Mouse (Mus musculus): ENCODE results near the gene Dqx1.
A peak's percentile ranks its signal among the peaks of the same experiment; 100 is the strongest.

Dqx1 gene

DNA sequence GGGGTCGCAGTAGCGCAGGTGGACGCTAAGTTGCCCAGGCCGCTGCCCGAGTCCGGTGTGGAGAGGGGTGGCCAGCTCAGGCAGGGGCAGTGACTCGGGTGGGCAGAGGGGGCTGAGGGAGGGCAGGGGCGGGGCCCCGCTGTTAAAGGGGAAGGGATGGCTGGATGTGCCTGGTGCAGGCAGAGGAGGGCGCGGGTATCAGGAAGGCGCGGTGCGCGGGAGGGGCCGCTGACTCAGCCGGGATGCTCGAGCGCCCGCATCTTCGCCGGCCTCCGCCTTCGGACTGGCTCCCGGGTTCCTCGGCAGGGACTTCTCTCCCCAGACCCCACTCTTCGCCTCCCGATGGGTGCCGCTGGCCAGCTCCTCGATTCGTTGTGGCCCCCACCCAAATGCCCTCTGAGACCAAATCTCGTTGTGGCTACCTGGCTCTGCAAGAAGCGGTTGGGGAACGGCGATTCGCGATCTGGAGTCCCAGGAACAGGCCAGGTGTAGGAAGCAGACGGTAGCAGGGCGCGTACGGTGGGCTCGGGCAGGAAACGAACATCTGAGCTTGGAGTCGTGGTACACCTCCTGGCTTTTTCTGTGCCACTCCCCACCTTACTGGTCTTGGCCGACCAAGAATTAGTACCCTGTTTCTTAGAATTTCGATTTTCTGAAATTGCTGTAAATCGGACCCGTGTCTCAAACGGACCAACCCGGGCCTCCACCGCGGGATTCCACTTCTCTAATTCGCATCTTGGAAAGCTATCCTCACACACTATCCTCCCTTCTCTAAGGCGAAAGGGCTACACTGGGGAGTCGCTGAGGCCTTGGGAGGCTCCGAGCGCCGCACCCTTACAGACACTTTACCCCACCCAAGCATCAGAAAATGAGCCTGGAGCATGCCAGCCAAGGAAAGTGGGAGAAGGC is 12.9 kb downstream of the Dqx1 start:
- no peak for DNase-seq (ENCODE audit: low spot score in 2 of 2)

DNA sequence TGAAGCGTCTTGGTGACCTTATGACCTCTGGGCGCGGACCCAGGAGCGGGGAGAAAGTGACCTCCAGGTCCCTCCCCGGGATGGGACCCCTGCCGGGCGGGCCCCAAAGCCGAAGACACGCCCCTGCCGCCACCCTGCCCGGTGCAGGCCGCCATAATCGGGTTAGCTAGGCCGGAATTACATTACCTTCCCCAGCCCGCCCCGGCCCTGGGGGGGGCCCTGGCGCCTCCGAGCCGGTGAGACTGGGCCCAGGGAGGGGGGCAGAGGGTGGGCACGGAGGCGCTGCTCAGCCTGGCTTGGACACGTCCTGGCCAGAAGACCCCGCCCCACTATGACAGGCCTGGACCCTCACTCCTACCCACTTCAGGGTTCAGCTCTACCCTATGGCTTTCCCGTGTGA is 13.6 kb downstream of the Dqx1 start:
- DNase-seq (ENCODE audit: low spot score in 2 of 2): no peak

DNA sequence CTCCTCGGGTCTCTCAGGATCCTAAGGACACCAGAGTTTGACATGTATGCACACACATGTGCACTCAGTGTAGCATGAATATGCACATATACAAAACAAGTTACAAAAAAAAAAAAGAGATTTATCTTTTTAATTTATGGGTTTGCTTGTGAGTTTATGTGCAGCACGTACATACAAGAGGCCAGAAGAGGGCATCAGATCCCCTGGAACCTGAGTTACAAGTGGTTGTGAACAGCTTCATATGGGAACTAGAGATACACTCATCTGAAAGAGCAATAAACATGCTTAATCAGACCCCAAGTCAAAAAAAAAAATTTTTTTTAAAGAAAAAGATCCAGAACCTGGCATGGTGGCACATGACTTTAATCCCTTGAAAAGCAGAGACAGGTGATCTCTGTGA is 17.3 kb downstream of the Dqx1 start:
- DNase-seq (ENCODE audit: low spot score in 2 of 2): no peak

DNA sequence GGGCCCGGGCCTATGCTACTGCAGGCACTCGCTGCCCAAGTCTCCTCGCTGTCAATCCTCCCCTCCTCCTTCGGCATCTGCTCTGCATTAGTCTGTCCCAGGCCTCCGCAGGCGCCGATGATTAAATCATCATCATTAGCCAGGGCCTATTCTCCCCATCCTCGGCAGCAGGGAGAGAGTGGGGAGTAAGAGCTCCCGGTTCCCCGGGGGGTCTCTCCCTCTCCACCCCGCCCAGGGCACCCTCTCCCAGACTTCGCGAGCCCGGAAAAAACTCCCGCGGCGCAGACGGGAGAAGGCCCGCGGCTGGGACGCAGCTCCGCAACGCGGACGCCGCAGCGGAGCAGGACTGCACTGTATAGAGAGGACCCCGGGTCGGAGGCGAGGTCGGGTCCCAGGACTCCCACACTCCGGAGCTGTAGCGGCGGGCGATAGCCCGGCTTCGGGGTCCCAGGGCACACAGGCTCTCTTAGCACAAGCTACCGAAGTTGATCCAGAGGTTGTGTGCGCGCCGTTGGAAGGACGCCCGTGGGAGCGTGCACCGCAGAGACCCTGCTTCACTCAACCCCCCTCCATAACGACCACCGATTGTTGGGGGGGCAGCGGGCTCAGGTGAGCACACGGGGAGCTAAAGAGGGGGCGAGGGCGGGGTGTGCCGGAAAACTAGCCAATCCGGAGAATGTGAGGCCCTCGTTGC is 20.1 kb downstream of the Dqx1 start, which contains the start of gene Pcgf1:
Pcgf1 (plus strand) TSS at position 240 of the 694 bp plus-strand sequence.
- peak in 1 of 2 experiments; percentile 53 for DNase-seq (ENCODE audit: low spot score in 2 of 2)

DNA sequence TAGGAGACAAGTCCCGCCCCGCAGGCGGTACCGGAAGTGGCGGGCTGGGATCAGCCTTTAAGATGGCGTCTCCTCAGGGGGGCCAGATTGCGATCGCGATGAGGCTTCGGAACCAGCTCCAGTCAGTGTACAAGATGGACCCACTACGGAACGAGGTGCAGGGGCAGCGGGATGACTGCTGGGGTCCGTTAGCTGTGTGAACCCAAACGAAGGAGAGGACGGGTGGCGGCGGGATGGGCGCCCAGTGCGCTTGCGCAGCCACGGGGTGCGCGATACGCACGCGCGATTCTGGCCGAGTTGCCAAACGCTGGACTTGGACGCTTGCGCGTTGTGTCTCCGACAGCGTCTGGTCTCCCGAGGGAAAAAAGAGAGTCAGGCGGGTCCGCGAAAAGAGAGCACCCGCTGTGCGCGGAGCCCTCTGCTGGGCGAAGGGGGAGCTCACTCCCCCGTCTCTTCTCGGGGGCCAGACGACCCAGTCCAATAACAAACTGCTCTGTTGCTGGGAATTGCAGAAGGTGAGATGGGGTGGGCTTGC is 20.7 kb downstream of the Dqx1 start:
- peak; percentile 96 to 99 for DNase-seq (ENCODE audit: low spot score in 2 of 2)

DNA sequence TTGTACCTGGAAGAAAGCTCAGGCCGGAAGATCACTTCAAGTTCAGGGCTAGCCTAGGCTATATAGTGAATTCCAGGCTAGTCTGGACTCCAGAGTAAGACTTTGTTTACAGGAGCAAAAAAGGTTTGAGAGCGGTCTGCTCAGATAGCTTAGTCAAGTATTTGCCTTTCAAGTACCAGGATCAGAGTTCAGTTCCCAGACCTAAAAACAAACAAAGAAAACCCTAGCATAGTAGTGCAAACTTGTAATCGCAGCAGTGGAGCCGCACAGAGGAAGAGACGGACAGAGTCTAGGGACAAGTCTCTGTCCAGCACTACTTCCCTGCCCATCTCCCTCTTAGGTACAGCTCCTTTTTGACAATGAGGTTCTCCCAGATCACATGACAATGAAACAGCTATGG is 22.6 kb downstream of the Dqx1 start:
- DNase-seq (ENCODE audit: low spot score in 2 of 2): no peak

DNA sequence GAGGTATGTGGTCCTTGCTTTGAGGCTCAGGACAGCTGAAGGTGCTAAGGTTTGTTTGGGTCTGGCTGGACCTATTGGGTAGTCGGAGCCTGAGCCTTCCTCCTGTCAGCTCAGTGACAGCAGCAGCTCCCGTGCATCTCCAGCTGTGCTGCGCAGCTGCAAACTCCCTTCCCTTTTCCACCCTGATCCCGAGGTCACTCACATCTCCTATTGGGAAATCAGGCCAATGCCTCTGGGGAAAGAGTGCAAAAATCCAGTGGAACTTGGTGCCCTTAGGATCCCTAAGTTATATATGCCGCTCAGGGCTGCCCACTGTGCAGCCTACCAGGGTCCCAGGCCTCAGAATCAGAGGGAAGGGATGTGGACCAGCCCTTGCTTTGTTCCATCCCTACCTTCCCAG is 25.9 kb downstream of the Dqx1 start:
- no peak for DNase-seq (ENCODE audit: low spot score in 2 of 2)

DNA sequence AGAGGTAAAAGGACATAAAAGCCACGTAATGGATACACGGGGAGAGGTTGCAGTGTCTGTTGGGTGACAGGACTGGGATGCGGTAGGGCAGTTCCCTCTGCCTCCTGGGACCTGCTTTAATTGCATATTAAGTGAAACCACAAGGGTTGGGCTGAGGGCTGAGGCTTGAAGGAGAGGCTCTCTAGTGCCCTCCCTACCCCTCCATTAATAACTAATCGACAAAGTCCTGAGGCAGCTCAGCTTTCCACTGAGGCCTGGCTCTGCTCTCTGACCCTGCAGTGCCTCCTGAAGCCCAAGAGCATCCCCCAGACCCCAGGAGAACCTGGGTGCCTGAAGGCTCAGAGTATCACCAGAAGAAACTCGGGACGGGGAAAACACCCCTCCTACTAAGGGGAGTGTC is 26.8 kb downstream of the Dqx1 start:
- DNase-seq (ENCODE audit: low spot score in 2 of 2): no peak

DNA sequence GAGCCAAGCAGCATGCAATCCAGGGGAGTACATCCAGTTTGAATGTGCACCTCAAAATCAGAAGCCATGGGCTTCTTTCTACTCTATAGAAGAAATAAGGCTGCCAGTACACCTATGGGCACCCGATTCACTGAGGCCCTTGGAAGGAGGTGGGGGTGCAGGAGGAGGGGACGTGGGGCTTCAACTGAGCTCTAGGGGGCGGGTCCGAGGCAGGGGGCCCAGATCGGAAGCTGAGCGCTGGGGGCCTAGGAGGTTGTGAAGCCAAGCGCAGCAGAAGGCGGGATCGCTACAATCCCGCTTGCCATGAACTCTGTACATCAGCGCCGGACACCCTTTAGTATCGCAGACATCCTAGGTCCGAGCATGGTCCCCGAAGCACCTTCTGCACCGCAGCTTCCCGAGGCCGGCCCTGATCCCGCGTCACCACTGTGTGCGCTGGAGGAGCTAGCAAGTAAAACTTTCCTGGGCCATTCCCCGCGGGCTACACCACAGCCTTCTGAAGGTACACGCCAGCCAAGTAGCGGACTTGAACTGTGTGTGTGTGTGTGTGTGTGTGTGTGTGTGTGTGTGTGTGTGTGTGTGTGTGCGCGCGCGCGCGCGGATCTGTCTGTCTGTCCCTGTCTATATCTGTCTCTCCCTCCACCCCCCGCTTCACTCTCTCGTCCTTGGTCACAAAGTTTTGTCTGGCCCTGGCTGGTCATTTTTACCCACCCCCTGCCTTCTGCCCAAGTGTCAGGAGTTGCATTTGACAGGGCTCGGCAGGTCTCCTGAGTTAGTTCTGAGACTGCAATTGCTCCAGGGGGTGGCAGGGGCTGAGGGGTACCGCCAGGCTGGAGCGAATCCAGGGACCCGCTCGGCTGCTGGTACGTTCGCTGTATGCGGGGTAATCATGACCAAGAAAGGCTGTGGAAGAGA is 28.7 kb downstream of the Dqx1 start, which contains the start of gene Lbx2:
Lbx2 (plus strand) TSS at position 247 of the 915 bp plus-strand sequence.
- no peak for DNase-seq (ENCODE audit: low spot score in 2 of 2)

DNA sequence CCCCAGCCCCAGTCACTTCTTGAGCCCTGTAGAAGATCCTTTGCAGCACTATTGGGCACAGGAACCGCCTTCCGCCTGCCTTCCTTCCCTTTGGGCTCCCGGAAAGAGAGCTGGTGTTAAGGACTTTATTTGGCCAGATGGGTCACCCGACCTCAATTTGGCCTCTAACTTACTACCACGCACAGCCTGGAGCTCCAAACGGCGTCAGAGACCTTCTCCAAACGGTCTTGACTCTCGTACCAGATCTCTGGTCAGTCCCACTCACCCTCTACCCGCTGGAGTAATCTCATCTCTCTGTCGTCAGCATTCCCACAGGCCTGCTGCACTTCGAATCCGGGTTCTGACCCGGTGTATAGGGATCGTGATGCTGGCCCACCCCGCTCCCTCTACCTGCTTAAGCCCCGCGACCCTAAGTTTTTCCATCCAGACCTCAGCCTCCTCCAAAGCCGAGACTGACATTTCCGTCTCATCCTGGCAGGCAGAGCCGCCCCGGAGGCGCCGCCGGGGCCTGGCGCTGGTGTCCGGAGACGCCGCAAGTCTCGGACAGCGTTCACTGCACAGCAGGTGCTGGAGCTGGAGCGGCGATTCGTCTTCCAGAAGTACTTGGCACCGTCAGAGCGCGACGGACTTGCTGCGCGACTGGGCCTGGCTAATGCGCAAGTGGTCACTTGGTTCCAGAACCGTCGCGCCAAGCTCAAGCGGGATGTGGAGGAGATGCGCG is 29.7 kb downstream of the Dqx1 start:
- DNase-seq (ENCODE audit: low spot score in 2 of 2): no peak

DNA sequence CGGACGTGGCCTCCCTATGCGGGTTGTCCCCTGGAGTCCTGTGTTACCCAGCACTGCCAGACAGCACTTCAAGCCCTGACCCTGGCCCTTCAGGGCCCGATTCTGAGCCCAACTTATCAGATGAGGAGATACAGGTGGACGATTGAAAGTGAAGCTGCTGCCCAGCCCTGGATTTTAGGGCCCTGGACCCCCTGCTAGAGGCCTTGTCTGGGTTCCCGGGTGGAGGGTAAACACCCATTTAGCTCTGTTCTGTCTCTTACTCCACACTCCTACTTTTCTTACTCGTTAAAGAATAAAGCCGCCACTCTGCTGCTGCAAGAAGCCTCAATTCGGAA is 30.2 kb downstream of the Dqx1 start:
- no peak for DNase-seq (ENCODE audit: low spot score in 2 of 2)

DNA sequence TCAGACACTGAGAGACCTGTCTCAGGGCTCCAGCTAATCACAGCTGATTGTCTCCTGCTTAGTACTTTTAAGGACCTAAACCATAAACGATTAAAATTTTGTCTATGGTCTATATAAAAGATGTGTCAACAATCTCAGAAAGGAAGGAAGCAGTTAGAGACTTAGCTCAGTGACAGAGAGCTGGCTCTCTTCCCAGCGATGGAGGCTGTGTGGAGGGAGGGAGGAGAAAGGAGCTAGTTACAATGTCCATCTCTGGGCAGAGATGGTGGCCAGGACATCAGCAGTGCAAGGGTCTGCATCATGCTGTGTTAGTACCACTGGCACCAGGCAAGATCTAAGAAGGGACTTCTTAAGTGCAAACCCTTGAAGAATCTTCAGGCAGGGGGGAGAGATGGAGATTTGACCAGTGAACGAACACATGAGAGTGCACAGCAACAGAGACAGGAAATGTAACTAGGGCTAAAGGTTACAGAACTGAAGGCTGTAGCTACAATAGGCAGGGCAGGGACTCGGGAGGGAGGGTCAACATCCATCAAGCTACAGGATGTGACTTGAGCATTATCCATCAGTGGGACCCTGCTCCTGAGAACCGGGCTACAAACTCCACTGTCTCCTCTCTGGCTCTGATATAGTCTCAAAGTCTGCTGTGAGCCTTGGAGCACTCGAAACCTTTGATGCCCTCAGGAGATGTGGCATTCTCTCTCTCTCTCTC is 34.9 kb downstream of the Dqx1 start:
- DNase-seq (ENCODE audit: low spot score in 2 of 2): no peak

DNA sequence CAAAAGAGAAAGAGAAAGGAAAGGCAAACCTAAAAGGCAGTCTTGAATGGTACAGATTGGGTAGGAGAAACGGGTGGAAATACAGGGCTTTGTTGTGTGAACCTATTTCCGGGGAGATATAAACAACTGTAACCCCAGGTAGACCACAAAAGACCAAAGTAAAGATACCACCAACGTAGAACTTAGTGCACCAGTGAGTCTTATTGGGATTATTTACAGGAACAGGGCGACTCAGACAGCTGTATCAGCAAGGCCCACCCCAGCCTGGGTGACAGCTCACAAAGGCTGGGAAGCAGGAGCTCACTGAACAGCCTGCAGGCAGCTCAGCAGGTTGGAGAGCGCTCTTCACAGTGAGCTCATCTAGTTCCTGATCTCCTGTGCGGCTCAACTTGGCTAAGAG is 38.3 kb downstream of the Dqx1 start:
- DNase-seq (ENCODE audit: low spot score in 2 of 2): no peak

DNA sequence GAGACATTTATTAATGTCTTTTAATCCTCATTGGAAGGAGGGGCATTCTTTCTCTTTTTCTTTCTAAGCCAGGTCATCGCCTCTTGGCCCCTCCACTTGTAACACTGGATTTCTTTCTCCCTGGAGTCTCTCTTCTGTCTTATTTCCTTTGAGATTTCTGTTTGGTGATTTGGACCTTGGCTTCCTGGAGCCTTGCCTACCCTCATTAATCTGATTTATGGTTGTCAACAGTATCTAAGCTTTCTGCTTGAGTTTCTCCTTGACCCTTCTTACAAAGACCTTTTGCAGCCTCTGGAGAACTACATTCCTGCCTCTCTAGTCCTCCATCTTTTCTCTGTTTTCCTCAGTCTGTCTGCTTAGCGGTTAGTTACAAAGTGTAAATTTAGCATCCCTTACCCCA is 40.8 kb downstream of the Dqx1 start:
- DNase-seq (ENCODE audit: low spot score in 2 of 2): no peak

DNA sequence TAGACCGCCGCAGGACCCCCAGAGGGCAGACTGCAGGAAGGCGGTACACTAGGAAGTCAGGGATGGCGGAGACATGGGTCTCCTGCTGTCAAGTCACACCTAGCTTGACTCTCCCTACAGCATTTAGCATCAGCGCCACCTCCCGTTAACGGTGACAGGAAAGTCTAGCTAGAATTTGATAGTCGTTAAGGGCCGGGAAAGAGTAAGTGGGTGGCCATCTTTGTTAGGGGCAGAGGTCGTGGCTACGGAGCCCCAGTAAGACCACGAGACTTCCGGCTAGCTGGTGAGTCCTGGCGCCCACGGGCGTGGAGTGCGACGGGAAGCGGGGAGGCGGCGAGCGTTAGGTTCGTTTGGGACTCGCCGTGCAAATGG is 43.7 kb downstream of the Dqx1 start, which contains the start of the genes Ccdc142 and Gm42688:
Ccdc142 (plus strand) TSS at position 286 of the 372 bp plus-strand sequence.
Gm42688 (plus strand) TSS at position 302 of the 372 bp plus-strand sequence.
- DNase-seq (ENCODE audit: low spot score in 2 of 2): peak; percentile 81 to 83

DNA sequence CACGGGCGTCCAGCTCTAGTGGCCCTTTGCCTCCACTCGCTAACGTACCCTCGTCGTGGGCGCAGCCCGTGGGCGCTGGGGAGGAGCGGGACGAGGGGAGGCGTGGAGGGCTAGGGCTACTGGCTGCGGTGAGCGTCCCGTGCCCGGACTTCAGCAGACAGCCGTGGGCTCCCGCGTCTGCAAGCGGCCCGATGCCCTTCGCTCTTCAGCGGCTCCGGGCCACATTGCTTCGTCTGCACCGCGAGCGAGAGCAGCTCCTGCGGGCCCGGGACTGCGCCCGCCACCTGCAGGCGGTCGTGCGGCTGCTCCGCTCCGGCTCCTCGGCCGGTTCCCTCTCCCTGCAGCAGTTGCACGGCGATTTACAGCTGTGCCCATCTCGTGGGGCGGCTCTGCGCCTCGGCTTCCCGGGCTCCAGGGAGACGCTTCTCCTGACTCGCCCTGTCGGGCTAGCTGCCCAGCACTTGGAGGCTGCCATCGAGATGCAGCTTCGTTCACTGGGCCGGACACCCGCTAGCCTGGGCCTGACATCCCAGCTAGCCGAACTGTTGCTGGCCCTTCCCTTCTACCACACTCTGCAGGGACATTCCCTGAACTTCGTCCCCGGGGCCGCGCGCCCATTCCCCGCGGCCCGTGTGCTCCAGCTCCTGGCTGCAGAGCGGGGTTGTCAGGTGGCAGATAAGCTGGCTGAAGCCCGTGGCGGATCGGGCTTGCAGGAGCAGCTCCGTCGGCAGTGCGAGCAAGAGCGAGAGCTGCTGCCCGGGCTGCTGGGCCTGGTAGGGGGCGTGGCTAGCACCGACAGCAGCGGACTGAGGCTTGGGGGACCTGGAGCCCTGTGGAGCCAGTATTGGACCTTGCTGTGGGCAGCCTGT is 44.3 kb downstream of the Dqx1 start:
- peak in 1 of 2 experiments; percentile 60 for DNase-seq (ENCODE audit: low spot score in 2 of 2)

DNA sequence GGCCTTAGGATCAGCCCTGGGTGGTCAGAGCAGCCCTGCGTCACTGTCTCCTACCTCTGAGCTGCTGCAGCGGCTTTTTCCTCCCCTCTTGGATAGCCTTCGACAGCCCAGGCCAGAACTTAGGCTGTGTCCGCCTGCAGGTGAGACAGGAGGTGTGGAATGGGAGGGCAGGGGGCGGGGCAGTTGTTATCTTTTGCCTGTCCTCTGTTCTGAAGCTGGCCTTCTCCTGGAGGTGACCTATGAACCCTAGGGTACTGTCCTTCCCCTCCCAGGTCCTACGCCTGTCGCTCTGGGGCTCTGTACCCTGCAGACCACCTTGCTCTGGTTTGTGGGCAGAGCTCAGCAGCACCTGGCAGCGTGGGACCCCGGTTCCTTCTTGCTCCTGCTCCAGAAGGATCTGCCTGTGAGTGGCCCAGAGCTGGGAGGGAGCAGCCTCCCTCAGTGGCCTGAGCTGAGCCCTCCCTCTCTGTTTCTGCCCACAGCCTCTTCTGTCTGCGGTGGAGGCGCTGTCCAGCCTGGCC is 45.5 kb downstream of the Dqx1 start:
- DNase-seq (ENCODE audit: low spot score in 2 of 2): no peak

DNA sequence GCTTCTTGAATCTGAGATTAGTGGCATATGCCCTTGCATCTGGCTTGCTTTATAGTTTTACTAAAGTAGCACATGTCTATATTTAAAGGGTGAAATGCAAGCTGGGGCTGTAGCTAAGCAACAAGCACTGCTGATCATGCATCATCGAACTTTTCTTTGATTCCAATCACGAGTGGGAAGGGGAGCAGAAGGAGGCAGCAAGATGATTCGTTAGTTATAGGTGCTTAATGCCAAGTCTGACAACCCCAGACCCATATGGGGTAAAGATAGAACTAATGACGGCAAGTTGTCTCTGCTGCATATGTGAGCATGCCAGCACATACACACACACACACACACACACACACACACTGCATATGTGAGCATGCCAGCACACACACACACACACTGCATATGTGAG is 46.5 kb downstream of the Dqx1 start:
- no peak for DNase-seq (ENCODE audit: low spot score in 2 of 2)
